10 mouse cellular contexts compared by ENCODE assay signal in genomic region chr3:51729109-51729918, GRCm38 (mm10).
DNase-seq lines count a peak whose midpoint lies in the region; ATAC-seq lines count a peak whose summit lies in the region.
"Had no signal": no experiment of that assay in that cellular context is flagged by ENCODE, and none has a peak within 500 bp of the region (broad histone marks: within the 10 kb centered on the region; RNA-seq: fewer than 3 reads in every experiment).

No protein-coding gene starts in this region.

- 49% methylated on average over 14 of the region's 14 CpGs for WGBS in forebrain, embryonic 14.5 days
- 55% methylated on average over 14 of the region's 14 CpGs for WGBS in liver, embryonic 15.5 days (ENCODE audit: insufficient replicate concordance)

- H3K4me3 ChIP-seq in forebrain, embryonic 14.5 days (ENCODE audit: low read depth, low read length): no peak overlapping the region
- H3K4me3 ChIP-seq in liver, embryonic 15.5 days (replicated peaks): peak overlapping the region; percentile 36; the same call in 1 of the 2 replicates

- peak; percentile 82 for DNase-seq in heart, adult 11 months
- DNase-seq in heart, postnatal 25 days (ENCODE audit: low spot score): no peak
- DNase-seq in MN1 (ENCODE audit: low spot score): peak; percentile 34
- DNase-seq in forebrain, embryonic 14.5 days (ENCODE audit: low spot score): no peak
- DNase-seq in adrenal gland, postnatal 10 days: no peak
- no peak for DNase-seq in frontal cortex, postnatal 14 days (ENCODE audit: low spot score in 2 of 2)
- DNase-seq in kidney, postnatal 36 days: no peak
- DNase-seq: kidney, adult 11 months had no signal

- peaks cover 8% of the 10 kb centered on the region; the same call in 1 of the 2 replicates for H3K4me1 ChIP-seq in forebrain, embryonic 14.5 days (ENCODE audit: control insufficient read depth, insufficient read depth, low read length)
- peaks cover 74% of the 10 kb centered on the region for H3K4me1 ChIP-seq in liver, embryonic 15.5 days (replicated peaks)

- H3K9ac ChIP-seq in forebrain, embryonic 14.5 days (ENCODE audit: low read length): no peak overlapping the region
- peak overlapping the region; percentile 35; the same call in 1 of the 2 replicates for H3K9ac ChIP-seq in liver, embryonic 15.5 days

- no peaks in the 10 kb centered on the region for H3K9me3 ChIP-seq in forebrain, embryonic 14.5 days (replicated peaks; ENCODE audit: control insufficient read depth, low read length)
- no peaks in the 10 kb centered on the region for H3K9me3 ChIP-seq in liver, embryonic 15.5 days (replicated peaks)

- no peak overlapping the region for H3K4me2 ChIP-seq in forebrain, embryonic 14.5 days (ENCODE audit: low read length)
- H3K4me2 ChIP-seq in liver, embryonic 15.5 days: peak overlapping the region; percentile 70

- no peak overlapping the region for H3K27ac ChIP-seq in forebrain, embryonic 14.5 days (ENCODE audit: low read depth, low read length)
- peak overlapping the region; percentile 94 for H3K27ac ChIP-seq in liver, embryonic 15.5 days (replicated peaks)

- no peaks in the 10 kb centered on the region for H3K36me3 ChIP-seq in forebrain, embryonic 14.5 days (ENCODE audit: control insufficient read depth, insufficient read depth, low read length)
- no peaks in the 10 kb centered on the region for H3K36me3 ChIP-seq in liver, embryonic 15.5 days (replicated peaks)

- intact Hi-C loops in heart, postnatal 25 days (cut with DNase I): no loop called here

- peak; percentile 60; the same call in 1 of the 2 replicates for ATAC-seq in forebrain, embryonic 14.5 days
- ATAC-seq in liver, embryonic 15.5 days (ENCODE audit: insufficient read depth): no peak
- ATAC-seq: Patski had no signal

- H3K27me3 ChIP-seq in forebrain, embryonic 14.5 days (replicated peaks; ENCODE audit: control insufficient read depth, insufficient read depth, low read length): no peaks in the 10 kb centered on the region
- no peaks in the 10 kb centered on the region for H3K27me3 ChIP-seq in liver, embryonic 15.5 days
- H3K27me3 ChIP-seq: Patski had no signal

Comparison
In these comparisons a context has a peak if more than half of its experiments do, and no peak if none do; other contexts are left out.
1. DNase-seq: peak in heart, adult 11 months (single experiment) and MN1 (single experiment); none in heart, postnatal 25 days (single experiment), forebrain, embryonic 14.5 days (single experiment), adrenal gland, postnatal 10 days (single experiment), frontal cortex, postnatal 14 days (0 of 2) and kidney, postnatal 36 days (0 of 2).